Mouse (Mus musculus) left cerebral cortex, postnatal 14 days (tissue): ENCODE results near the gene Dedd2. TPM values are rescaled to one million over a fixed set of nuclear protein-coding genes. Genes with fewer than 3 reads are reported as not detected.

ENCODE experiments used
- DNase-seq, 2 experiments: peaks; one replicate each; pipeline ENCODE4 v3.0.0; 2021 to 2022; ENCODE audit warnings: low spot score in 2 of 2, mixed read lengths in 1 of 2
- intact Hi-C: fragments of 180-260 bp; cut with DNase I; formaldehyde crosslinking; loops from one replicate; pipeline ENCODE4 v1.15.1; 2025
- total RNA-seq, 2 experiments: library from RNA; stranded (reverse); gene quantifications; 2 replicates each; pipeline ENCODE4 v1.2.3; 2021

The Dedd2 gene
- total RNA-seq, 2 experiments from 2014 or later = 25.0 to 26.0 TPM

- intact Hi-C loops = no loop called here
- DNase-seq = no peak
These were observed 29.6 kb downstream of the Dedd2 start for GRCm38 (mm10) chr7:25190806-25191205.

GRCm38 (mm10) chr7:25187662-25188650 lies 32.5 kb downstream of the Dedd2 start:
- DNase-seq = peak; percentile 82 to 89
- intact Hi-C loops = loop anchor here (1.0 to 5.0 kb wide), 2 partner anchors 55 to 81 kb away; no protein-coding TSS in a partner anchor

GRCm38 (mm10) chr7:25184091-25184490 lies 36.3 kb downstream of the Dedd2 start:
- DNase-seq = no peak
- intact Hi-C loops = no loop called here

- DNase-seq = no peak
- intact Hi-C loops = no loop called here
These were observed 38.6 kb downstream of the Dedd2 start for GRCm38 (mm10) chr7:25181814-25182213.

- DNase-seq = peak in 1 of 2 experiments; percentile 17
- intact Hi-C loops = no loop called here
These were observed 39.1 kb downstream of the Dedd2 start for GRCm38 (mm10) chr7:25181331-25181790.

- no peak for DNase-seq
- intact Hi-C loops = no loop called here
These were observed 39.9 kb downstream of the Dedd2 start for GRCm38 (mm10) chr7:25180512-25180911.

- DNase-seq = peak; percentile 89 to 92
- intact Hi-C loops = no loop called here
These were observed 40.7 kb downstream of the Dedd2 start, which contains the start of gene Pou2f2 for GRCm38 (mm10) chr7:25179606-25180161. Gene Pou2f2, minus strand, starts transcription at chr7:25179726.

- DNase-seq = peak; percentile 38 to 51
- intact Hi-C loops = no loop called here
These were observed 41.4 kb downstream of the Dedd2 start for GRCm38 (mm10) chr7:25178787-25179605.

- DNase-seq = peak; percentile 34 to 35
- intact Hi-C loops = no loop called here
These were observed 42.1 kb downstream of the Dedd2 start for GRCm38 (mm10) chr7:25178317-25178716.

- intact Hi-C loops = no loop called here
- no peak for DNase-seq
These were observed 46.1 kb downstream of the Dedd2 start for GRCm38 (mm10) chr7:25174343-25174742.

GRCm38 (mm10) chr7:25172669-25173068 lies 47.7 kb downstream of the Dedd2 start:
- intact Hi-C loops = no loop called here
- no peak for DNase-seq

- DNase-seq = no peak
- intact Hi-C loops = no loop called here
These were observed 49.8 kb downstream of the Dedd2 start for GRCm38 (mm10) chr7:25170583-25170982.

- no peak for DNase-seq
- intact Hi-C loops = no loop called here
These were observed 54.3 kb downstream of the Dedd2 start for GRCm38 (mm10) chr7:25166106-25166505.

- intact Hi-C loops = no loop called here
- no peak for DNase-seq
These were observed 64.2 kb downstream of the Dedd2 start for GRCm38 (mm10) chr7:25156158-25156648.

- DNase-seq = no peak
- intact Hi-C loops = no loop called here
These were observed 64.8 kb downstream of the Dedd2 start for GRCm38 (mm10) chr7:25155469-25156157.

GRCm38 (mm10) chr7:25154648-25155047 lies 65.8 kb downstream of the Dedd2 start:
- intact Hi-C loops = no loop called here
- DNase-seq = no peak

GRCm38 (mm10) chr7:25153841-25154240 lies 66.6 kb downstream of the Dedd2 start:
- no peak for DNase-seq
- intact Hi-C loops = no loop called here

GRCm38 (mm10) chr7:25151916-25152556 lies 68.4 kb downstream of the Dedd2 start:
- peak; percentile 23 to 31 for DNase-seq
- intact Hi-C loops = no loop called here
